Mouse (Mus musculus) myocyte (in vitro differentiated cells): ENCODE measurements around the gene Abhd8. TPM values are rescaled to one million over a fixed set of nuclear protein-coding genes. Genes with fewer than 3 reads are reported as not detected.

Experiments
- H3K27me3 ChIP-seq: one replicate; pipeline ENCODE4 v1.6.1; 2011; ENCODE audit not compliant: control insufficient read depth, insufficient read depth, insufficient read length
- H3K36me3 ChIP-seq: one replicate; pipeline ENCODE4 v1.6.1; 2011; ENCODE audit not compliant: control insufficient read depth, insufficient read depth
- H3K4me2 ChIP-seq: one replicate; pipeline ENCODE4 v1.6.1; 2011; ENCODE audit warnings: low read depth, control low read depth
- H3K4me3 ChIP-seq: one replicate; pipeline ENCODE4 v1.5.1; 2011; ENCODE audit warnings: mild to moderate bottlenecking, control low read depth, moderate library complexity
- H3K79me2 ChIP-seq: one replicate; pipeline ENCODE4 v1.6.1; 2011; ENCODE audit not compliant: control insufficient read depth, insufficient read depth
- H3ac ChIP-seq: one replicate; pipeline ENCODE4 v1.6.1; 2011; ENCODE audit not compliant: control insufficient read depth, insufficient read length
- CEBPB ChIP-seq: IDR thresholded peaks from 2 replicates; pipeline ENCODE4 v1.6.1; 2011; ENCODE audit warnings: mild to moderate bottlenecking, moderate library complexity; ENCODE audit not compliant: poor library complexity, insufficient read depth, severe bottlenecking
- E2F4 ChIP-seq: IDR thresholded peaks from one replicate; pipeline ENCODE4 v1.6.1; 2011; ENCODE audit warnings: mild to moderate bottlenecking, control low read depth, moderate library complexity; ENCODE audit not compliant: insufficient read depth
- MAX ChIP-seq: IDR thresholded peaks from one replicate; pipeline ENCODE4 v1.6.1; 2011; ENCODE audit warnings: low read depth, mild to moderate bottlenecking, control low read depth
- MYOD1 ChIP-seq, 3 experiments: IDR thresholded peaks; one replicate each; pipeline ENCODE4 v1.6.1; 2011; ENCODE audit warnings: control low read depth in 2 of 3, low read depth in 2 of 3, mild to moderate bottlenecking in 2 of 3, moderate library complexity in 1 of 3; ENCODE audit not compliant: insufficient read length in 2 of 3, control insufficient read depth in 1 of 3
- MYOG ChIP-seq, 3 experiments: IDR thresholded peaks; one replicate each; pipeline ENCODE4 v1.6.1; 2011; ENCODE audit warnings: control low read depth in 2 of 3, low read depth in 2 of 3, mild to moderate bottlenecking in 2 of 3; ENCODE audit not compliant: insufficient read length in 2 of 3, control insufficient read depth in 1 of 3, insufficient read depth in 1 of 3
- POLR2A ChIP-seq: IDR thresholded peaks from one replicate; pipeline ENCODE4 v1.6.1; 2011; ENCODE audit warnings: low read depth, mild to moderate bottlenecking, control low read depth, moderate library complexity; ENCODE audit not compliant: insufficient read length
- POLR2AphosphoS2 ChIP-seq: IDR thresholded peaks from one replicate; pipeline ENCODE4 v1.6.1; 2011; ENCODE audit warnings: low read depth, control low read depth; ENCODE audit not compliant: insufficient read length
- REST ChIP-seq: IDR thresholded peaks from one replicate; pipeline ENCODE4 v1.6.1; 2011; ENCODE audit warnings: mild to moderate bottlenecking, control low read depth, moderate library complexity; ENCODE audit not compliant: insufficient read depth, insufficient read length
- SRF ChIP-seq: IDR thresholded peaks from one replicate; pipeline ENCODE4 v1.6.1; 2011; ENCODE audit warnings: low read depth; ENCODE audit not compliant: control insufficient read depth, insufficient read length
- TCF12 ChIP-seq: IDR thresholded peaks from one replicate; pipeline ENCODE4 v1.6.1; 2011; ENCODE audit warnings: mild to moderate bottlenecking, control low read depth; ENCODE audit not compliant: poor library complexity, insufficient read depth, severe bottlenecking
- TCF3 ChIP-seq: IDR thresholded peaks from one replicate; pipeline ENCODE4 v1.6.1; 2011; ENCODE audit warnings: low read depth, control low read depth; ENCODE audit not compliant: insufficient read length
- USF1 ChIP-seq: IDR thresholded peaks from one replicate; pipeline ENCODE4 v1.6.1; 2011; ENCODE audit warnings: low read depth, mild to moderate bottlenecking, control low read depth, moderate library complexity
- polyA plus RNA-seq: library from polyadenylated mRNA; unstranded; fragments of >200 nt; fragmentation: generic; extraction: Trizol; gene quantifications from one replicate; pipeline ENCODE4 v1.2.1, GENCODE M21; 2012; ENCODE audit warnings: missing spikeins

Gene Abhd8
- polyA plus RNA-seq, 1 experiment = 67.0 TPM

- no peak overlapping the region for H3ac ChIP-seq
- no peak for TF ChIP-seq POLR2A
- TF ChIP-seq POLR2AphosphoS2 = no peak
- TF ChIP-seq MYOD1 (IDR thresholded peaks at IDR 0.05; ENCODE audit: control insufficient read depth in 1 of 3, insufficient read length in 2 of 3, low read depth in 2 of 3) = no peak
- no peak for TF ChIP-seq TCF12
- no peak for TF ChIP-seq MYOG (IDR thresholded peaks at IDR 0.05; ENCODE audit: control insufficient read depth in 1 of 3, insufficient read depth in 1 of 3, insufficient read length in 2 of 3, low read depth in 2 of 3)
- no peak for TF ChIP-seq REST
- no peak for TF ChIP-seq USF1
- no peak for TF ChIP-seq SRF
- TF ChIP-seq E2F4 = no peak
- TF ChIP-seq TCF3 = no peak
- TF ChIP-seq MAX = no peak
- TF ChIP-seq CEBPB = no peak
- no peak overlapping the region for H3K4me3 ChIP-seq
- H3K79me2 ChIP-seq = peaks cover 7% of the 10 kb centered on the region
- no peaks in the 10 kb centered on the region for H3K36me3 ChIP-seq
- H3K4me2 ChIP-seq = no peak overlapping the region
- no peaks in the 10 kb centered on the region for H3K27me3 ChIP-seq
Observed at GRCm38 (mm10) chr8:71457659-71458270, 5.7 kb downstream of the Abhd8 start.

- H3ac ChIP-seq = no peak overlapping the region
- TF ChIP-seq TCF3 (no peak), MYOD1 (IDR thresholded peaks at IDR 0.05; ENCODE audit: control insufficient read depth in 1 of 3, insufficient read length in 2 of 3, low read depth in 2 of 3) (no peak), MYOG (IDR thresholded peaks at IDR 0.05; ENCODE audit: control insufficient read depth in 1 of 3, insufficient read depth in 1 of 3, insufficient read length in 2 of 3, low read depth in 2 of 3) (no peak), E2F4 (no peak), TCF12 (no peak), MAX (no peak), POLR2A (no peak), CEBPB (no peak), USF1 (no peak), REST (no peak), SRF (no peak), POLR2AphosphoS2 (no peak)
- no peaks in the 10 kb centered on the region for H3K36me3 ChIP-seq
- H3K4me3 ChIP-seq = no peak overlapping the region
- H3K79me2 ChIP-seq = no peaks in the 10 kb centered on the region
- no peaks in the 10 kb centered on the region for H3K27me3 ChIP-seq
- no peak overlapping the region for H3K4me2 ChIP-seq
Observed at GRCm38 (mm10) chr8:71456906-71457305, 6.5 kb downstream of the Abhd8 start.

- H3K36me3 ChIP-seq = no peaks in the 10 kb centered on the region
- H3K79me2 ChIP-seq = no peaks in the 10 kb centered on the region
Observed at GRCm38 (mm10) chr8:71454668-71455067, 8.8 kb downstream of the Abhd8 start.

GRCm38 (mm10) chr8:71452669-71453068 is 10.8 kb downstream of the Abhd8 start:
- Histone ChIP-seq H3K36me3 (no peaks in the 10 kb centered on the region), H3K27me3 (no peaks in the 10 kb centered on the region), H3K4me2 (no peak overlapping the region), H3ac (no peak overlapping the region), H3K4me3 (no peak overlapping the region), H3K79me2 (no peaks in the 10 kb centered on the region)
- TF ChIP-seq MYOG (IDR thresholded peaks at IDR 0.05; ENCODE audit: control insufficient read depth in 1 of 3, insufficient read depth in 1 of 3, insufficient read length in 2 of 3, low read depth in 2 of 3) (peak; percentile 60 to 87 (median 73)), USF1 (no peak), TCF3 (peak; percentile 87), MYOD1 (IDR thresholded peaks at IDR 0.05; ENCODE audit: control insufficient read depth in 1 of 3, insufficient read length in 2 of 3, low read depth in 2 of 3) (peak in 2 of 3 experiments; percentile 98 to 99), CEBPB (no peak), TCF12 (peak; percentile 61)

More at GRCm38 (mm10) chr8:71454668-71455067, 8.8 kb downstream of the Abhd8 start:
- Histone ChIP-seq H3K4me3 (no peak overlapping the region), H3K27me3 (no peaks in the 10 kb centered on the region), H3K4me2 (no peak overlapping the region), H3ac (no peak overlapping the region)
- TF ChIP-seq TCF12 (no peak), MYOG (IDR thresholded peaks at IDR 0.05; ENCODE audit: control insufficient read depth in 1 of 3, insufficient read depth in 1 of 3, insufficient read length in 2 of 3, low read depth in 2 of 3) (no peak), POLR2AphosphoS2 (no peak), REST (no peak), POLR2A (no peak), E2F4 (no peak), MYOD1 (IDR thresholded peaks at IDR 0.05; ENCODE audit: control insufficient read depth in 1 of 3, insufficient read length in 2 of 3, low read depth in 2 of 3) (no peak), USF1 (no peak), SRF (no peak), CEBPB (no peak), TCF3 (no peak), MAX (no peak)

GRCm38 (mm10) chr8:71451777-71452176 is 11.7 kb downstream of the Abhd8 start:
- Histone ChIP-seq H3ac (no peak overlapping the region), H3K4me2 (no peak overlapping the region), H3K4me3 (no peak overlapping the region), H3K36me3 (no peaks in the 10 kb centered on the region), H3K79me2 (no peaks in the 10 kb centered on the region), H3K27me3 (no peaks in the 10 kb centered on the region)
- TF ChIP-seq POLR2A = no peak
- TF ChIP-seq SRF = no peak
- TF ChIP-seq POLR2AphosphoS2 = no peak
- no peak for TF ChIP-seq TCF3
- no peak for TF ChIP-seq E2F4
- no peak for TF ChIP-seq MYOG (IDR thresholded peaks at IDR 0.05; ENCODE audit: control insufficient read depth in 1 of 3, insufficient read depth in 1 of 3, insufficient read length in 2 of 3, low read depth in 2 of 3)
- TF ChIP-seq TCF12 = no peak
- TF ChIP-seq MAX = no peak
- no peak for TF ChIP-seq USF1
- TF ChIP-seq CEBPB = no peak
- TF ChIP-seq MYOD1 (IDR thresholded peaks at IDR 0.05; ENCODE audit: control insufficient read depth in 1 of 3, insufficient read length in 2 of 3, low read depth in 2 of 3) = no peak
- TF ChIP-seq REST = no peak
